Mouse (Mus musculus): ENCODE data around the gene Gm10160. TPM values are rescaled to one million over a fixed set of nuclear protein-coding genes. Genes with fewer than 3 reads are reported as not detected.
"Not testable (repeated sequence)": the region's sequence is repeated elsewhere in the genome, so short reads cannot be mapped to it uniquely, and the experiment has no call there.

Gene Gm10160
- polyA plus RNA-seq, 1 experiment = not detected

DNA sequence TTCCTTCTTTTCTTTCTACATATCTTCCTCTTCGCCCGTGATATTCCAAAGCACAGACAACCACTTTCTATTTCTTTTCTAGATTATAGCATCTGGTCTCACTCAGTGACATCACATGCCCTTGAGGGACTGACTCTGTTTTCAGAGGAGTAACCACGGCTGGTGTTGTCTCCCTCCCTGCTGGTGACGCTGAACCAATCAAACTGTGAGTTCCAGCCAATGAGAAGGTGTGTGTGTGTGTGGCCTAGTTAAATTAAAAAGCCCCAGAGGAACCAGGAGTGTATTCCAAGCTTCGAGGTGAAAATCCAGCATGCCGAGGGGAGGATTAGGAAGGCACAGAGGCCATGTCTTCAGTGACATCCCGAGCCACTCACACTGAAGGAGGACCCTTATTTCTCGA, 8.6 kb downstream of the Gm10160 start:
- Histone ChIP-seq H3K4me3 (ENCODE audit: insufficient read depth, low read length) (no peak overlapping the region), H3K27ac (ENCODE audit: insufficient read depth, low read depth, low read length) (no peak overlapping the region), H3K4me1 (ENCODE audit: control insufficient read depth, insufficient read depth, low read length) (peaks cover 51% of the 10 kb centered on the region)
- TF ChIP-seq POLR2A (IDR thresholded peaks at IDR 0.05; ENCODE audit: borderline replicate concordance, low read depth, low read length) = no peak
- TF ChIP-seq CTCF (IDR thresholded peaks at IDR 0.05; ENCODE audit: low read depth, low read length) = no peak

- TF ChIP-seq CTCF (IDR thresholded peaks at IDR 0.05; ENCODE audit: low read depth, low read length) = no peak
- TF ChIP-seq POLR2A (IDR thresholded peaks at IDR 0.05; ENCODE audit: borderline replicate concordance, low read depth, low read length) = no peak
- H3K27ac ChIP-seq (ENCODE audit: insufficient read depth, low read depth, low read length) = no peak overlapping the region
Measured at GRCm38 (mm10) chr7:81846008-81846407, 9.6 kb downstream of the Gm10160 start.

DNA sequence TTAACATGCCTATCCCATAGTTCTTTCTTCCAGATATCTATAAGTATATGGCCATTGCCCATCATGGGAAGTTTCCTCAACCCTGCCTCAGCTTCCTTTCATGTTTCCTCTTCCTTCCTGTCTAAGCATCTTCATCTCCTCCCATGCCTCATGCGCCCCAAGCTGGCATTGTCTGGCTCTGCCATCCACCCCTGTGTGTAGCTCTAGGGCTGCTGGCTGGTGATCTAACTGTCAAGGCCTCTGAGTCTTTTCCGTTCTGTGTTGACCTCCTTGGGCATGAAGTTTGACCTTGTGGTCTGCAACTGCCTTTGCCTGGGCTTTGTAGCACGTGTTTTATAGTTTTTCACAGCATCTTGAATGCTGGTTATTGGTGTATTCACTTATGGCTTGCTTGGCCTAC, 10.3 kb downstream of the Gm10160 start:
- Histone ChIP-seq H3K4me1 (ENCODE audit: control insufficient read depth, insufficient read depth, low read length) (peaks cover 34% of the 10 kb centered on the region), H3K27ac (ENCODE audit: insufficient read depth, low read depth, low read length) (no peak overlapping the region), H3K4me3 (ENCODE audit: insufficient read depth, low read length) (no peak overlapping the region)
- TF ChIP-seq POLR2A (IDR thresholded peaks at IDR 0.05; ENCODE audit: borderline replicate concordance, low read depth, low read length) (no peak), CTCF (IDR thresholded peaks at IDR 0.05; ENCODE audit: low read depth, low read length) (no peak)

More at GRCm38 (mm10) chr7:81846008-81846407, 9.6 kb downstream of the Gm10160 start:
- H3K4me3 ChIP-seq (ENCODE audit: insufficient read depth, low read length) = no peak overlapping the region
- H3K4me1 ChIP-seq (ENCODE audit: control insufficient read depth, insufficient read depth, low read length) = peaks cover 41% of the 10 kb centered on the region

GRCm38 (mm10) chr7:81844801-81845200, 10.8 kb downstream of the Gm10160 start:
- Histone ChIP-seq H3K27ac (ENCODE audit: insufficient read depth, low read depth, low read length) (no peak overlapping the region), H3K4me1 (ENCODE audit: control insufficient read depth, insufficient read depth, low read length) (peaks cover 30% of the 10 kb centered on the region), H3K4me3 (ENCODE audit: insufficient read depth, low read length) (no peak overlapping the region)
- TF ChIP-seq CTCF (IDR thresholded peaks at IDR 0.05; ENCODE audit: low read depth, low read length) = no peak
- TF ChIP-seq POLR2A (IDR thresholded peaks at IDR 0.05; ENCODE audit: borderline replicate concordance, low read depth, low read length) = no peak

GRCm38 (mm10) chr7:81843903-81844302, 11.7 kb downstream of the Gm10160 start:
- TF ChIP-seq CTCF (IDR thresholded peaks at IDR 0.05; ENCODE audit: low read depth, low read length) (no peak), POLR2A (IDR thresholded peaks at IDR 0.05; ENCODE audit: borderline replicate concordance, low read depth, low read length) (no peak)
- peaks cover 27% of the 10 kb centered on the region for H3K4me1 ChIP-seq (ENCODE audit: control insufficient read depth, insufficient read depth, low read length)

DNA sequence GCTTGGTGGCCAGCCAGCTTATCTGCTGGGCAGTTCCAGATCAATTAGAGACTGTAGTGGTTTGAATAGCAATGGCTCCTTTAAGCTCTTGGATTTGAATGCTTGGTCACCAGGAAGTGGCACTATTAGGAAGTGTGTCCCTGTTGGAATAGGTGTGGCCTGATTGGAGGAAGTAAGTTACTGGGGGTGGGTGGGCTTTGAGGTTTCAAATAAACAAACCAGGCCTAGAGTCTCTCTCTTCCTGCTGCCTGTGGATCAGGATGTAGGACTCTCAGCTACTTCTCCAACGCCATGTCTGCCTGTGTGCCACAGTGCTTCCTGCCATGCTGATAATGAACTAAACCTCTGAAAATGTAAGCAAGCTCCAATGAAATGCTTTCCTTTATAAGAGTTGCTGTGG, 12.6 kb downstream of the Gm10160 start:
- Histone ChIP-seq H3K27ac (ENCODE audit: insufficient read depth, low read depth, low read length) (peak overlapping the region; percentile 49), H3K4me1 (ENCODE audit: control insufficient read depth, insufficient read depth, low read length) (peaks cover 19% of the 10 kb centered on the region), H3K4me3 (ENCODE audit: insufficient read depth, low read length) (0 out of 2 replicates have a peak overlapping the region, but pooled peaks have one; percentile 6)
- TF ChIP-seq CTCF (IDR thresholded peaks at IDR 0.05; ENCODE audit: low read depth, low read length) (no peak), POLR2A (IDR thresholded peaks at IDR 0.05; ENCODE audit: borderline replicate concordance, low read depth, low read length) (no peak)

More at GRCm38 (mm10) chr7:81843903-81844302, 11.7 kb downstream of the Gm10160 start:
- no peak overlapping the region for H3K27ac ChIP-seq (ENCODE audit: insufficient read depth, low read depth, low read length)
- peak overlapping the region; percentile 9; the same call in 1 of the 2 replicates for H3K4me3 ChIP-seq (ENCODE audit: insufficient read depth, low read length)

- no peak overlapping the region for H3K4me3 ChIP-seq (ENCODE audit: insufficient read depth, low read length)
- no peak overlapping the region for H3K27ac ChIP-seq (ENCODE audit: insufficient read depth, low read depth, low read length)
- H3K4me1 ChIP-seq (ENCODE audit: control insufficient read depth, insufficient read depth, low read length) = peaks cover 18% of the 10 kb centered on the region
- no peak for TF ChIP-seq CTCF (IDR thresholded peaks at IDR 0.05; ENCODE audit: low read depth, low read length)
- TF ChIP-seq POLR2A (IDR thresholded peaks at IDR 0.05; ENCODE audit: borderline replicate concordance, low read depth, low read length) = no peak
Measured at GRCm38 (mm10) chr7:81842141-81842540, 13.5 kb downstream of the Gm10160 start.

GRCm38 (mm10) chr7:81841439-81841838, 14.2 kb downstream of the Gm10160 start:
- Histone ChIP-seq H3K4me1 (ENCODE audit: control insufficient read depth, insufficient read depth, low read length) (peaks cover 18% of the 10 kb centered on the region), H3K4me3 (ENCODE audit: insufficient read depth, low read length) (no peak overlapping the region), H3K27ac (ENCODE audit: insufficient read depth, low read depth, low read length) (no peak overlapping the region)
- TF ChIP-seq POLR2A (IDR thresholded peaks at IDR 0.05; ENCODE audit: borderline replicate concordance, low read depth, low read length) = no peak
- TF ChIP-seq CTCF (IDR thresholded peaks at IDR 0.05; ENCODE audit: low read depth, low read length) = no peak

- Histone ChIP-seq H3K27ac (ENCODE audit: insufficient read depth, low read depth, low read length) (no peak overlapping the region), H3K4me1 (ENCODE audit: control insufficient read depth, insufficient read depth, low read length) (peaks cover 21% of the 10 kb centered on the region), H3K4me3 (ENCODE audit: insufficient read depth, low read length) (no peak overlapping the region)
- TF ChIP-seq CTCF (IDR thresholded peaks at IDR 0.05; ENCODE audit: low read depth, low read length) = no peak
- TF ChIP-seq POLR2A (IDR thresholded peaks at IDR 0.05; ENCODE audit: borderline replicate concordance, low read depth, low read length) = no peak
Measured at GRCm38 (mm10) chr7:81840661-81841181, 14.9 kb downstream of the Gm10160 start.

GRCm38 (mm10) chr7:81839746-81840145, 15.8 kb downstream of the Gm10160 start:
- no peak for TF ChIP-seq CTCF (IDR thresholded peaks at IDR 0.05; ENCODE audit: low read depth, low read length)
- no peak for TF ChIP-seq POLR2A (IDR thresholded peaks at IDR 0.05; ENCODE audit: borderline replicate concordance, low read depth, low read length)
- Histone ChIP-seq H3K4me3 (ENCODE audit: insufficient read depth, low read length) (no peak overlapping the region), H3K27ac (ENCODE audit: insufficient read depth, low read depth, low read length) (no peak overlapping the region), H3K4me1 (ENCODE audit: control insufficient read depth, insufficient read depth, low read length) (peaks cover 25% of the 10 kb centered on the region)

DNA sequence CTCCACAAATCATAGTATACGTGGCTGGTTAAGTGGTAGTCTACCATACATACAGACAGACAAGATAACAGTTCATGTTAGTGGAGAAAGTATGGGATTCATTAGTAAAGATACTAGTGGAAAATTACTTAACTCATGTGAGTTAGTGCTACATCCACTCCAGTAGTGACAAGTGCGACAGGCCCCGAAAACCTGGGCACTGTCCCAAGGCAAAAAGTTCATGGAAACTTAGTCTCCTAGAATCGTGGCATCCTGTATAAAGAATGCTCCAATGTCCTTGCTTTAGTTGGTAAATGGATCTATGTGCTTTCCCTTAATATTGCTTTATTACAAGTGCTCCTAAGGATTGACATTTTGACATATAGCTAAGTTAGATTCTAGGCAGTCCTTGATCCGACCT, 17.8 kb downstream of the Gm10160 start:
- H3K4me1 ChIP-seq (ENCODE audit: control insufficient read depth, insufficient read depth, low read length) = peaks cover 16% of the 10 kb centered on the region

More for the DNA sequence above, 17.8 kb downstream of the Gm10160 start:
- H3K27ac ChIP-seq (ENCODE audit: insufficient read depth, low read depth, low read length); H3K4me3 ChIP-seq (ENCODE audit: insufficient read depth, low read length): not testable (repeated sequence)
